Mouse (Mus musculus): ENCODE results near the gene Rdm1.

Gene Rdm1

GRCm38 (mm10) chr11:101681968-101682367 is 55.0 kb downstream of the Rdm1 start:
- DNase-seq (ENCODE audit: low spot score) = no peak

DNA sequence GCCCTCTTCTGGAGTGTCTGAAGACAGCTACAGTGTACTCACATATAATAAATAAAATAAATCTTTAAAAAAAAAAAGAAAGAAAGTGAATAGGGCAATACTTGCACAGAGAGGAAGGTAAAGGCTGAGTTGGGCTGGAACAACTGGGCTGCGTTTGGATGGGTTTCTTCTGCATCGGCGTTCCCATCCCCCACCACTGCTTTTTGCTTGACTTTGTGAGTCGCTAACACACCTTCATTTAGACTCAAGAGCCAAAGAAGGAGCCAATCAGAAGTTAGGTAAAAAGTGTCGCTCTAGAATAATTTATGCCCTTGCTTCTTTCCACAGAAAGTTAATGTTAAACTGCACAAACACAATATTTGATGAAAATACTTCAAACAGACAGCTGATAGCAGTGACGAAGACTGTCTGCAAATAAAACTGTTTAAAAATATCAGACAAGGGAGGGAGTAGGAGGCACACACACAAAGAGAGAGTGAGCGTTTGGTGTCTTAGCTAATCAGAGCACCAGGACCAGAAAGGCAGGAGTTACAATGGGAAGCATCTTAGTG is 55.5 kb downstream of the Rdm1 start:
- no peak for DNase-seq (ENCODE audit: low spot score)
